Mouse (Mus musculus) hindbrain, embryonic 13.5 days (tissue): Measurements from ENCODE around the gene Arhgef10l. TPM values are rescaled to one million over a fixed set of nuclear protein-coding genes. Genes with fewer than 3 reads are reported as not detected.

Source experiments
- ATAC-seq: fragments of 200-750 bp; cut with Nextera tagmentation; 2 replicates; pipeline ENCODE4 v1.8.0; 2017; ENCODE audit warnings: moderate TSS enrichment; ENCODE audit not compliant: low FRiP score
- H3K27ac ChIP-seq: fragments of 300-500 bp; sonication (generic); 2 replicates; pipeline ENCODE4 v1.5.1; 2015; ENCODE audit warnings: inconsistent platforms, mild to moderate bottlenecking, moderate library complexity
- H3K27me3 ChIP-seq: fragments of 300-500 bp; sonication (generic); 2 replicates; pipeline ENCODE4 v1.6.1; 2015; ENCODE audit warnings: mild to moderate bottlenecking, inconsistent platforms
- H3K36me3 ChIP-seq: fragments of 300-500 bp; sonication (generic); 2 replicates; pipeline ENCODE4 v1.6.1; 2015; ENCODE audit warnings: mild to moderate bottlenecking, inconsistent platforms
- H3K4me1 ChIP-seq: fragments of 300-500 bp; sonication (generic); replicated peaks from 2 replicates; pipeline ENCODE4 v1.6.1; 2015; ENCODE audit warnings: inconsistent platforms
- H3K4me2 ChIP-seq: fragments of 300-500 bp; sonication (generic); 2 replicates; pipeline ENCODE4 v1.6.1; 2015; ENCODE audit warnings: inconsistent platforms, mild to moderate bottlenecking, moderate library complexity
- H3K4me3 ChIP-seq: fragments of 300-500 bp; sonication (generic); 2 replicates; pipeline ENCODE4 v1.5.1; 2015; ENCODE audit warnings: mild to moderate bottlenecking, inconsistent platforms
- H3K9ac ChIP-seq: fragments of 300-500 bp; sonication (generic); 2 replicates; pipeline ENCODE4 v1.6.1; 2015; ENCODE audit warnings: mild to moderate bottlenecking, inconsistent platforms
- H3K9me3 ChIP-seq: fragments of 300-500 bp; sonication (generic); 2 replicates; pipeline ENCODE4 v1.6.1; 2016; ENCODE audit warnings: inconsistent platforms
- WGBS: fragments of 180-500 bp; shearing (Covaris S2); methylation state at CpG from one replicate; pipeline ENCODE4 v1.1.7; 2015; 5-methylcytosine and 5-hydroxymethylcytosine counted together
- polyA plus RNA-seq: library from polyadenylated mRNA; unstranded; fragments of >200 nt; fragmentation: Nextera tagmentation; extraction: Ambion mirVana; gene quantifications from 2 replicates; pipeline ENCODE4 v1.2.1, GENCODE M21; 2015

Arhgef10l gene
- polyA plus RNA-seq, 1 experiment from 2014 or later = 23.2 TPM

DNA sequence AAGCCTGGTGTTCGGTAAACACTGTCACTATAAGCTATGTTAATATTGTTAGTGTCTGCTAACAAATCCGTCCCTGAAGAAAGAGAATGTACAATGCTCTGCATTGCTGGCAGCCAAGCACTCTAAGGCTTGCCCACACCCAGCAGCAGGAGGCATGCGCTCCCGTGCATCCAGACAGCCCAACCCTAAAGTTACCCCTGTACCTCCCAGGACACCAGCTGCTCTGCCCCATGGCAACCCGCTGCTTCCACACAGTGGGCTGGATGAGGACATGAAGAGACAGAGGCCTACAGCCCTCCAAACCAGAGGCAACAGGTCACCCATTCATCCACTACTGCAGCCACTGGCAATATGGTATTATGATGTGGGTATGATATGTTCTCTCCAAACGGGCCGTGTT, 60.0 kb downstream of the Arhgef10l start:
- no peak for ATAC-seq

DNA sequence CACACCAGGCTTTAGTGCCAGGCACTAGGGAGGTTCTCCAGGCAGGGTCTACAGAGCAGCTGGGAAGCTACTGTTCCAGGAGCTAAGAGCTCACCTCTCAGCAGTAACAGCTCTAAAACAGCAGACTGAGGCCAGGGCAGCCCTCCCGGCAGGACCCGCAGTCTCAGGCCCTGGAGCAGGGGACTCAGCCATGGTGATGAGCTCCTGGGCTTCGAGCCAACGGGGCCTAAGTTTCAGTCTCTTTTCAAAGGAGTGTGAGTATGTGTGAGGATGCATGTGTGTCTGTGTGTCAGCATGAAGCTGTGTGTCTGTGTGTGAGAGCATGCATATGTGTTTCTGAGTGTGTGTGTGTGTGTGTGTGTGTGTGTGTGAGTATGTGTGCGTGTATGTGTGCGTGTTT, 60.6 kb downstream of the Arhgef10l start:
- Histone ChIP-seq H3K4me3 (no peak overlapping the region), H3K36me3 (peaks cover 63% of the 10 kb centered on the region), H3K27me3 (no peaks in the 10 kb centered on the region), H3K9ac (no peak overlapping the region), H3K27ac (peak overlapping the region; percentile 13), H3K4me2 (no peak overlapping the region), H3K9me3 (no peaks in the 10 kb centered on the region), H3K4me1 (peaks cover 23% of the 10 kb centered on the region)
- no peak for ATAC-seq
- 82% methylated on average over 6 of the region's 6 CpGs for WGBS

More for the DNA sequence above, 60.0 kb downstream of the Arhgef10l start:
- Histone ChIP-seq H3K36me3 (peaks cover 65% of the 10 kb centered on the region), H3K4me1 (peaks cover 29% of the 10 kb centered on the region), H3K9me3 (no peaks in the 10 kb centered on the region), H3K4me3 (no peak overlapping the region), H3K27me3 (no peaks in the 10 kb centered on the region), H3K9ac (no peak overlapping the region), H3K4me2 (no peak overlapping the region), H3K27ac (peak overlapping the region; percentile 13)
- WGBS = 76% methylated on average over 7 of the region's 7 CpGs

DNA sequence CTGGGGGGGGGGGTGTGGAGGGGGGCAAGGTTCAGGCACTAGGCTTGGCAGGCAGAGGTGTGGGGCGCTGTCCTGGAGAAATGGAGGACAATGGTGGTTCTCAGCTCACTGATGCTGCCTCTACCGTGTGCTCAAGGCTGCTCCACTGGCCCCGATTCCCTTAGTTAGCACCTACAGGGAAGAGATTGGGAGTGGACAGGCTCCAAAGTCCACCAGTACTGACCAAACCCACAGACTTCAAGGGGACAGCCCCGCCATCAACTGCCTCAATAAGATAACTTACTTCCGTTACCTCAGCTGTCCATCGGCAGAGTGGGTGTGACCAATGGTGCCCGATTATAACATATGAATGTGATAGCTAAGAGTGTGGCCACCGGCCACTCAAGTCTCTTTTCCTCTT, 61.3 kb downstream of the Arhgef10l start:
- Histone ChIP-seq H3K4me1 (peaks cover 23% of the 10 kb centered on the region), H3K9me3 (no peaks in the 10 kb centered on the region), H3K4me2 (no peak overlapping the region), H3K4me3 (no peak overlapping the region), H3K27me3 (no peaks in the 10 kb centered on the region), H3K36me3 (peaks cover 60% of the 10 kb centered on the region), H3K9ac (no peak overlapping the region), H3K27ac (peak overlapping the region; percentile 35; the same call in 1 of the 2 replicates)
- WGBS = 94% methylated on average over 8 of the region's 8 CpGs
- no peak for ATAC-seq

DNA sequence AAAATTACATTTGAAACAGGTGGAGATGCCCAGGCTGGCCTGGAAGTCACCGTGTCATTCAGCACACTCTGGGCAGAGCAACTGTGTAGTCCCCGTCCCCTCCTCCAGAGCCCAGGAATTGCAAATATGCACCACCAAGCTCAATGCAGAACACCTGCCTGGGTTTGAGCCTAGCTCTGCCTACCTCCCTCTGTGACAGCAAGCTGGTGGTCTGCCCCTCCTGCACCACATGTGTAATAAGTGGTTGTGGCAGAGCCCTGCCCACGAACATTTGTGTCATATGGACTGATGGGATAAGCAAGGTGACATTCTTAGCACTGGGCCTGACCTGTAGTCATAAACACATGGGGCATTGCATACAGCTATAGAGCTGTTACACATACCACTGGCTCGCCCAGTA, 63.8 kb downstream of the Arhgef10l start:
- ATAC-seq = no peak

DNA sequence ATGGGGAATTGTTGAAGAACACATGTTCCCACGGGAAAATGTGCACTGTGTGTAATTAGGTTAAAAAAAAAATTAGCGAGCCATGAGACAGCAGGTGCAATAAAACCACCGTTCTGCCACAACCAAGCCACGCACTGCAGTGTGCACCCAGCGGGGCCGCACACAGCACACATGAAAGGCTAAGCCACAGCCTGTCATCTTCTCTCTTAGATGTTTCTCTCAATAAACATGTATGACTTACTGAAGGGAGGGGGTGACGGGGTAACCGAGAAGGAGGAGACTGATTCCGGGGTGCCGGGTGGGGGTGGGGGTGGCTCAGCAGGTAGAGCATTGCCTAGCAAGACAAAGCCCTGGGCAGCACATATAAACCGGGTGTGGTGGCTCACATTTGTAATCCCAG, 64.7 kb downstream of the Arhgef10l start:
- Histone ChIP-seq H3K4me2 (no peak overlapping the region), H3K27me3 (no peaks in the 10 kb centered on the region), H3K4me1 (peaks cover 16% of the 10 kb centered on the region; the same call in 1 of the 2 replicates), H3K4me3 (no peak overlapping the region), H3K9me3 (peaks cover 11% of the 10 kb centered on the region), H3K9ac (no peak overlapping the region), H3K36me3 (peaks cover 64% of the 10 kb centered on the region), H3K27ac (no peak overlapping the region)
- no peak for ATAC-seq
- 72% methylated on average over 11 of the region's 11 CpGs for WGBS

More for the DNA sequence above, 63.8 kb downstream of the Arhgef10l start:
- H3K4me1 ChIP-seq = peaks cover 23% of the 10 kb centered on the region
- WGBS = 76% methylated on average over 4 of the region's 4 CpGs
- peaks cover 59% of the 10 kb centered on the region for H3K36me3 ChIP-seq
- H3K27me3 ChIP-seq = no peaks in the 10 kb centered on the region
- no peak overlapping the region for H3K4me3 ChIP-seq
- H3K9ac ChIP-seq = no peak overlapping the region
- peaks cover 5% of the 10 kb centered on the region; the same call in 1 of the 2 replicates for H3K9me3 ChIP-seq
- no peak overlapping the region for H3K4me2 ChIP-seq
- H3K27ac ChIP-seq = no peak overlapping the region; the same call in 1 of the 2 replicates

DNA sequence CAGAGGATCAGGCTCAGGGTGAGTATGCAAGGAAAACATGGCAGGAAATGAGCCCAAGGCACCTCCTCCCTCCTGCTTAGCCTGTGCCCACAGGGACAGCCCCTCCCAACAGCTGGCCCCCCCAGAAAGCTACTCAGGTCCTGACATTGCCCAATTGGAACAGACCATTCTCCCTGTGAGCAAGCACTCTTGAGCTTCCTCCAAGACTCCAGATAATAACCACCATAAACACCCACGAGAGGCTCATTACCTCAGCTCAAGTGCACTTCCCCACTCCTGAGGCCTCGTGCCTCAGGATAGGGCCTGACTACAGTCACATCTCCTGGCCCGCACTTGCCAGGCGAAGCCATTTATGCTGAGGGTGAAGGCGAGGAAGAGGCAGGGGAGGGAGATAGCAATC, 67.0 kb downstream of the Arhgef10l start:
- Histone ChIP-seq H3K27ac (no peak overlapping the region), H3K4me3 (no peak overlapping the region), H3K4me1 (peaks cover 3% of the 10 kb centered on the region), H3K36me3 (peaks cover 52% of the 10 kb centered on the region), H3K4me2 (no peak overlapping the region), H3K27me3 (no peaks in the 10 kb centered on the region), H3K9me3 (peaks cover 11% of the 10 kb centered on the region), H3K9ac (no peak overlapping the region)
- ATAC-seq = no peak
- WGBS = 86% methylated on average over 5 of the region's 5 CpGs

DNA sequence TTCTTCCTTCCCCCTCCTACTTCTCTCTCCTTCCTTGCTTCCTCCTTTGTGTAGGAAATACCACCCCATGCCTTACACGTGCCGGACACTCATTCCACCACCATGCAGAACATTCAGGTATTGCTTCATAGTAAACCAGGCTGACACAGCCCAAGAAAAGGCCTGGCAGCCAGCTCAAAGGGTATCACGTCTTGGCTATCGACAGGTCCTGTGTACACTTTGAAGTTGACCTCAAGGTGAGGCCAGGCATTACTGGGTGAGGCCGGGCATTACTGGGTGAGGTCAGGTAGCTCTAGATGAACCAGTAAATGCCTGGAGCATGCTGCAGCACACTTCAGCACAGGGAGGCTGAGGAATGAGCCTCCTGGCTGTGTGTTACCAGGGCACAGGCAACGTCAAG, 67.9 kb downstream of the Arhgef10l start:
- Histone ChIP-seq H3K9me3 (peaks cover 11% of the 10 kb centered on the region), H3K9ac (no peak overlapping the region), H3K4me1 (peaks cover 12% of the 10 kb centered on the region), H3K4me3 (no peak overlapping the region), H3K27me3 (no peaks in the 10 kb centered on the region), H3K4me2 (no peak overlapping the region), H3K27ac (no peak overlapping the region), H3K36me3 (peaks cover 51% of the 10 kb centered on the region)
- no peak for ATAC-seq
- 94% methylated on average over 6 of the region's 6 CpGs for WGBS

DNA sequence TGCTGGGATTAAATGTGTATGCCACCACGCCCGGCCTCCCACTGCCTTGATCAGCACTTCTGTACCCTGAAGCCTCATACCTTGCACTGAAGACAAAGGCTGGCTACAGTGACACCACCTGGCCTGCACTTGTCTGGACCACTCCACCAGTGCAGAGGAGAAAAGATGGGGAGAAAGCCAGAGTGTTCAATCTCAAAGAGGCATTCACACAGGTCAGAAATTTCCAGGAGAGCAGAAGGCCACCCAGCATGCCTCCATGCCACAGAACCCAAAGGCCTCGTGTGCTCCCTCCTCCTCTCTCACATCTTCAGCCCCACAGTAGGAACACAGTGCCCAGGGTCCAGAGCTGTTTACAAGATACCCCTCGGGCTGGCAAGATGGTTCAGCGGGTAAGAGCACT, 68.4 kb downstream of the Arhgef10l start:
- WGBS = 95% methylated on average over 5 of the region's 5 CpGs
- no peak overlapping the region for H3K4me2 ChIP-seq
- ATAC-seq = no peak
- H3K4me1 ChIP-seq = peaks cover 18% of the 10 kb centered on the region
- H3K36me3 ChIP-seq = peaks cover 51% of the 10 kb centered on the region
- no peak overlapping the region for H3K9ac ChIP-seq
- H3K27ac ChIP-seq = no peak overlapping the region
- H3K27me3 ChIP-seq = no peaks in the 10 kb centered on the region
- no peak overlapping the region for H3K4me3 ChIP-seq
- H3K9me3 ChIP-seq = peaks cover 11% of the 10 kb centered on the region

DNA sequence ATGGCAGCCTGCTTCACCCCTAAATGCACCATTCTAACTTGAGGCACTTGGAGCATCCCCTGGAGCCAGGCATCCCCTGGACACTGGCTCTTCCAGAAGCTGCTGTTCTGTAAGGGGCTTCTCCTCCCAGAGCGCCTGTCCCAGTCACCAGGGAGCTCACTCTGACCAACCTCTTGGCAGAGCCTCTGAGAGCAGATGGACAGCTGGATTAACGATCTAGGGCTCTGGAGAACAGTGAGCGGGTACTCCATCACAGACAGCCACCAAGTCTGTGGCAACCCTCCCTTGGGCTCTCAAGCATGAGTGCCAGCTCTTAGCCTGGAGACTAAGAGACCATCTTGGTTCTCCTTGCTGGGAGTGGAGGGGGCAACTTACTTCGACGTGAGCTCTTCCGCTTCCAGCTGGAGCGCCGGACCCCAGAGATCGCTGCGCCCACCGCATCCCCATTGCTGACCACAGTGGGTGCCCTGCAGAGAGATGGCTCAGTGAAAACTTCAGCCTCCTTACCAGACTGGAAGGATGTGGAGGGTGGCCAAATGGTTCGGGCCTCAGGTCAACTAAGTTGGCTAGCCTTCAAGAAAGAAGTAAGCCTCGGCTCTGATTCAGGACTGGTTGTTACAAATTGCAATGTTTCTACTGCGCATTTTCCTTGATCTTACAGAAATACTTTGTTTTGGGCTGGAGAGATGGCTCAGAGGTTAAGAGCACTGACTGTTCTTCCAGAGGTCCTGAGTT, 71.9 kb downstream of the Arhgef10l start:
- 79% methylated on average over 14 of the region's 14 CpGs for WGBS
- Histone ChIP-seq H3K4me2 (no peak overlapping the region), H3K4me1 (peaks cover 18% of the 10 kb centered on the region), H3K36me3 (peaks cover 70% of the 10 kb centered on the region), H3K9ac (peak overlapping the region; percentile 49; the same call in 1 of the 2 replicates), H3K4me3 (no peak overlapping the region), H3K9me3 (peaks cover 11% of the 10 kb centered on the region), H3K27ac (peak overlapping the region; percentile 66), H3K27me3 (no peaks in the 10 kb centered on the region)
- ATAC-seq = no peak

DNA sequence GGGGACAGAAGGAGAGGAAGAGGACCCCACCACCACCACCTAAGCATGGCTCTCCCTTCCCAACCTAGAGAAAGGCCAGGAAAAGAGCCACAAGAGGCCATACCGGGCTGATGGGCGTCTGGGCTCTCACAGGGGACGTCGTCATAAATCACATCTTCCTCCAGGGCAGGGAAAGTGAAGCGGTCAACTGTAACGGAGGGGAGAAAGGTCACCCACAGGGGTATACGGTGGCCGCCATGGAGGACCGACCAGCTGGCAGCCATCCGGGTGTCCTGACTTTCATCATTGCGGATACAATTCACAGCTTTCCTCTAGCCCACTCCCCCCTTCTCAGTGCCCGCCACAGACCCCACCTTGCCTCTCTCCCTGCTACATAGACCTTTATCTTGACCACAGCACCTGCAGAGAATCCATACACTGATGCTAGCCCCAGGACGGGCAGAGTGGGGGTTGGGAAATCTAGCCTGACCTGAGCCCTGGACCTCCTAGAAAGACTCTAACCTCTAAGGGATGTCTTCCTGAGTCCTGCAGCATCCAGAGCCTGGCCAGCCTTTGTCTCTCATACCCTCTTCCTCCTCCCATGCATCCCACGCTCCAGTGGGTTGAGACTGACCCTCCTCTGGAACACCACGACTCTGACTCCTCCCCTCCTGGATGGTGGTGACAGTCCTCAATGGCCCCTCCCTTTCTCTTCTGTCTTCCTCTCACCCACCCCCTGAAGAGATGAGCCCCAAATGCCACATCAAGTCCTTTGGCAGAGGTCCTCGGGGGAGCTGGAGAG, 72.6 kb downstream of the Arhgef10l start:
- peaks cover 11% of the 10 kb centered on the region for H3K9me3 ChIP-seq
- H3K36me3 ChIP-seq = peaks cover 70% of the 10 kb centered on the region
- no peak overlapping the region for H3K4me2 ChIP-seq
- no peaks in the 10 kb centered on the region for H3K27me3 ChIP-seq
- WGBS = 44% methylated on average over 16 of the region's 16 CpGs
- no peak overlapping the region for H3K4me3 ChIP-seq
- no peak for ATAC-seq
- H3K4me1 ChIP-seq = peaks cover 18% of the 10 kb centered on the region
- peak overlapping the region; percentile 66 for H3K27ac ChIP-seq
- peak overlapping the region; percentile 49; the same call in 1 of the 2 replicates for H3K9ac ChIP-seq

DNA sequence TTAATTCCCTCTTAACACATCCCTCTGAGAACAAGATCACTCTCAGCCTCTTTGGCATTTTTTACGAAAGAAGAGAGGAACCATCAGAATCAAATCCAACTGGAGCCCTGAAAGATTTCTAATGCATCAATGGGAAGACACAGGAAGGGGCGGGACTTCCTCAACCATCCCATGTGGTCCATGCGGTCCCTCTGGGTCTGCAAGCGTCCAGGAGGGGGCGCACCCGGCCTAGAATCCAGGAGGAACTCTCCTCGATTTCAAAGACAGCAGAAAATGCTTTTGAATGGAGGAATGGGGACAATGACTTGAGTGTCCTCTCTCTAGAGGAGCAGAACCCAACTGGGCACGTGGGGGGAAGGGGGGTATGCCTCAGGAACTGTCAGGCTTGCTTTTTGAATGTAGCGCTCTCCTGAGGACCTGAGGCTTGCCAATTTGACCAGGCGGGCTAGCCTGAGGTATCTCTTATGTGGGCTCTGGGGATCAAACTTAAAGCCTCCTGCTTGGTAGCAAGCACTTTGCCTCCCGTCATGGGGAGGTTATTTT, 73.5 kb downstream of the Arhgef10l start:
- H3K4me1 ChIP-seq = peaks cover 18% of the 10 kb centered on the region
- no peak overlapping the region; the same call in 1 of the 2 replicates for H3K27ac ChIP-seq
- H3K36me3 ChIP-seq = peaks cover 67% of the 10 kb centered on the region
- H3K9me3 ChIP-seq = peaks cover 8% of the 10 kb centered on the region
- H3K27me3 ChIP-seq = no peaks in the 10 kb centered on the region
- no peak overlapping the region for H3K4me2 ChIP-seq
- H3K9ac ChIP-seq = no peak overlapping the region
- H3K4me3 ChIP-seq = no peak overlapping the region
- peak; percentile 54; the same call in 1 of the 2 replicates for ATAC-seq
- WGBS = 23% methylated on average over 11 of the region's 11 CpGs

DNA sequence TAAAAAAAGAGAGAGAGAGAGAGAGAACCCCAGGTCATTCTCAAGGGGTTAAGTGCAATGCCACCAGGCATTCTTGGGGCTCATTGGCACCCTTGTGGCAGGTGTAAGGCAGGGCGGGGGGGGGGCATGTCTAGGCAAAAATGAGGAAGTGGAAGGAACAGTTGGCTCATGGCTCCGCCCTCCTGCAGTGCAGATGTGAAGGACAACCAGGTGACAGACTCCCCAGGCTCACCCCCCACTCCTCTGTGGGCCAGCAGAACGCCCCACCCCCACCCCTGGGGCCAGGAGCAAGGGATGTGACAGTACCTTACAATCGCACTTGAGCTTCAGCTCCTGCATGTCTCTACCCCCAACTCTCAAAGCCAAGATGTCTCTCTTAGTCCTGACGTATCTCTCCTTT, 79.3 kb downstream of the Arhgef10l start:
- Histone ChIP-seq H3K4me1 (peaks cover 10% of the 10 kb centered on the region), H3K9me3 (no peaks in the 10 kb centered on the region), H3K9ac (no peak overlapping the region), H3K4me3 (no peak overlapping the region), H3K4me2 (no peak overlapping the region), H3K27ac (no peak overlapping the region), H3K27me3 (no peaks in the 10 kb centered on the region), H3K36me3 (peaks cover 93% of the 10 kb centered on the region)
- 72% methylated on average over 5 of the region's 5 CpGs for WGBS
- ATAC-seq = no peak
